Mouse (Mus musculus) adipocyte (in vitro differentiated cells): ENCODE measurements at regions not wholly inside any gene's neighbourhood (a gene's known extent, or its start where the extent isn't known, plus 50 kb on each side); places are given as distances from the start of the nearest gene placed in this dataset.
"Not testable (repeated sequence)": the region's sequence is repeated elsewhere in the genome, so short reads cannot be mapped to it uniquely, and the experiment has no call there.

Experiments used
- DNase-seq: peaks from one replicate; pipeline ENCODE4 v3.0.0-alpha.2; 2016; ENCODE audit warnings: low spot score

GRCm38 (mm10) chr2:149283274-149283673 lies 121.6 kb upstream of the Cst10 start:
- DNase-seq: no peak

GRCm38 (mm10) chr2:149284199-149284598 lies 120.7 kb upstream of the Cst10 start:
- DNase-seq: no peak

DNA sequence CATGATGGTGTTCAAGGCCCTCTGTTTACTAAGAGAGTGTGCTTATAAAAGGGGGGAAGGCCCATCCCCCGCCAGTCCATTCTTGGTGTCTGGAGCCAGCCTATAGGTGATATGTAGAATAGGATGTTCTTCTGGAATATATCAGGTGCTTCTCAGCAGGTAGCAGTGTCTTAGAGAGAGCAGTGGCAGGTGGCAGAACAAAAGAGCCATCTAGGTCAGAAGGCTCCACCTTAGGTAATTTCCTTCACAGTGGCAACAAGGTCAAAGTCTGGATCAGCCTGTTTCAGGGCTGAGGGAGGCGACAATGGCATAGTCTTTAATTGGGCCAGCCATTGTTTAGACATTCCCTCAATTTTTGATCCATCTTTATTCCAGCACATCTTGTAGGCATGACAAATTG lies 107.9 kb upstream of the Cst10 start:
- not testable (repeated sequence) for DNase-seq

GRCm38 (mm10) chr2:149305553-149305952 lies 99.3 kb upstream of the Cst10 start:
- no peak for DNase-seq

DNA sequence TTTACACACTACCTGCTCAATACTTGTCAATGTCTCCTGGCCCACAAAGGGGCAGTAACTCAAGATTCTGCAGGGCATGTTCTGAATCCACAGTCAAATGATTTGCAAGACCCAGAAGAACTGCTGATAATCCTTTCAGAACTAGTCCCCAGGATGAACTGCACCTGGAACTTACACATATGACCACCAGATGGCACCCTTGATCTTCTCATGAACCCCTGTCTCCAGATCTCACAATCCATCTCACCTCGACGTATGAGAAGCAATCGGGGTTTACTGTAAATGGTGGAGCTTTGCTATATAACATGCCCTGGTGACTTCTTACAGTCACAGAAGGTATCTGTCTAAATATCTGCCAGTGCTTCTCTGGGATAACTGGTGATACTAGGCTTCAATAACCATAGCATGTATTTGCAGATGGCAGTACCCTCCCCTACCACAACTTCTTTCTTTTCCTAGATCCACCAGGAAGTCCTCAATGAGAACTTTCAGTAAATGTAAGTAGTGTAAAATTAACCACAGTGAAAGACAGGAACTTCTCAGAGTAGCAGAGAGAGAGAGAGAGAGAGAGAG lies 54.5 kb upstream of the Cst10 start:
- peak; percentile 72 for DNase-seq
